Mouse (Mus musculus) ES-Bruce4 (cell line): ENCODE results near the gene Apba1. TPM values are rescaled to one million over a fixed set of nuclear protein-coding genes. Genes with fewer than 3 reads are reported as not detected.

Source experiments
- H3K27ac ChIP-seq: 2 replicates; pipeline ENCODE4 v1.5.1; 2012; ENCODE audit warnings: low read length, inconsistent platforms; ENCODE audit not compliant: insufficient read depth
- H3K27me3 ChIP-seq: 2 replicates; pipeline ENCODE4 v1.6.1; 2012; ENCODE audit warnings: mild to moderate bottlenecking, low read length, inconsistent platforms; ENCODE audit not compliant: control insufficient read depth, poor library complexity, insufficient read depth, severe bottlenecking
- H3K36me3 ChIP-seq: 2 replicates; pipeline ENCODE4 v1.6.1; 2012; ENCODE audit warnings: inconsistent platforms, mild to moderate bottlenecking, low read length, moderate library complexity; ENCODE audit not compliant: control insufficient read depth, poor library complexity, insufficient read depth, severe bottlenecking
- H3K4me1 ChIP-seq: one replicate; pipeline ENCODE4 v1.8.1; 2011; ENCODE audit warnings: low read length; ENCODE audit not compliant: control insufficient read depth, insufficient read depth
- H3K4me3 ChIP-seq: 2 replicates; pipeline ENCODE4 v1.5.1; 2011; ENCODE audit warnings: low read depth, mild to moderate bottlenecking, low read length
- H3K9ac ChIP-seq: 2 replicates; pipeline ENCODE4 v1.6.1; 2012; ENCODE audit warnings: low read depth, mild to moderate bottlenecking, inconsistent platforms; ENCODE audit not compliant: poor library complexity, severe bottlenecking
- H3K9me3 ChIP-seq: replicated peaks from 2 replicates; pipeline ENCODE4 v1.6.1; 2012; ENCODE audit warnings: mild to moderate bottlenecking, low read length, inconsistent platforms; ENCODE audit not compliant: control insufficient read depth, poor library complexity, insufficient read depth, severe bottlenecking
- CTCF ChIP-seq: IDR thresholded peaks from one replicate; pipeline ENCODE4 v1.8.1; 2011; ENCODE audit warnings: low read depth, low read length
- EP300 ChIP-seq: IDR thresholded peaks from 2 replicates; pipeline ENCODE4 v1.6.1; 2011; ENCODE audit warnings: low read depth, low read length; ENCODE audit not compliant: insufficient read depth
- POLR2A ChIP-seq: IDR thresholded peaks from one replicate; pipeline ENCODE4 v1.8.1; 2011; ENCODE audit warnings: low read length; ENCODE audit not compliant: insufficient read depth
- polyA plus RNA-seq: library from polyadenylated mRNA; stranded (reverse); fragments of >200 nt; gene quantifications from 2 replicates; pipeline ENCODE4 v1.2.4, GENCODE M21; 2011; ENCODE audit warnings: low read depth; ENCODE audit not compliant: missing spikeins, insufficient read depth, insufficient read length

The Apba1 gene
- polyA plus RNA-seq, 1 experiment: 0.16 TPM

GRCm38 (mm10) chr19:23780105-23780504, 21.4 kb downstream of the Apba1 start:
- Histone ChIP-seq H3K27me3 (no peaks in the 10 kb centered on the region; the same call in 1 of the 2 replicates), H3K9me3 (no peaks in the 10 kb centered on the region), H3K27ac (no peak overlapping the region), H3K4me1 (no peaks in the 10 kb centered on the region), H3K9ac (no peak overlapping the region), H3K36me3 (no peaks in the 10 kb centered on the region), H3K4me3 (no peak overlapping the region)
- TF ChIP-seq EP300 (no peak), POLR2A (no peak), CTCF (no peak)

- Histone ChIP-seq H3K9ac (no peak overlapping the region), H3K4me3 (no peak overlapping the region), H3K27me3 (no peaks in the 10 kb centered on the region; the same call in 1 of the 2 replicates), H3K4me1 (no peaks in the 10 kb centered on the region), H3K36me3 (no peaks in the 10 kb centered on the region), H3K9me3 (no peaks in the 10 kb centered on the region), H3K27ac (no peak overlapping the region)
- no peak for TF ChIP-seq CTCF
- TF ChIP-seq EP300: no peak
- TF ChIP-seq POLR2A: no peak
Measured at GRCm38 (mm10) chr19:23781968-23782367, 23.3 kb downstream of the Apba1 start.

- no peaks in the 10 kb centered on the region for H3K9me3 ChIP-seq
- H3K4me1 ChIP-seq: no peaks in the 10 kb centered on the region
- H3K36me3 ChIP-seq: no peaks in the 10 kb centered on the region
- no peak overlapping the region for H3K4me3 ChIP-seq
- H3K27me3 ChIP-seq: no peaks in the 10 kb centered on the region
- no peak overlapping the region for H3K9ac ChIP-seq
- no peak overlapping the region for H3K27ac ChIP-seq
- TF ChIP-seq CTCF (no peak), POLR2A (no peak)
Measured at GRCm38 (mm10) chr19:23788420-23789132, 29.9 kb downstream of the Apba1 start.

- Histone ChIP-seq H3K4me1 (no peaks in the 10 kb centered on the region), H3K36me3 (no peaks in the 10 kb centered on the region), H3K27me3 (no peaks in the 10 kb centered on the region), H3K4me3 (no peak overlapping the region), H3K27ac (no peak overlapping the region), H3K9ac (no peak overlapping the region), H3K9me3 (no peaks in the 10 kb centered on the region)
- TF ChIP-seq EP300: no peak
- no peak for TF ChIP-seq POLR2A
- no peak for TF ChIP-seq CTCF
Measured at GRCm38 (mm10) chr19:23791704-23792103, 33.0 kb downstream of the Apba1 start.

GRCm38 (mm10) chr19:23792559-23792958, 33.9 kb downstream of the Apba1 start:
- Histone ChIP-seq H3K36me3 (no peaks in the 10 kb centered on the region), H3K9me3 (no peaks in the 10 kb centered on the region), H3K9ac (no peak overlapping the region), H3K27ac (no peak overlapping the region), H3K4me3 (no peak overlapping the region), H3K27me3 (no peaks in the 10 kb centered on the region), H3K4me1 (no peaks in the 10 kb centered on the region)
- TF ChIP-seq CTCF (no peak), EP300 (no peak), POLR2A (no peak)

GRCm38 (mm10) chr19:23794491-23794890, 35.8 kb downstream of the Apba1 start:
- Histone ChIP-seq H3K9me3 (no peaks in the 10 kb centered on the region), H3K36me3 (no peaks in the 10 kb centered on the region), H3K4me1 (no peaks in the 10 kb centered on the region), H3K9ac (no peak overlapping the region), H3K4me3 (no peak overlapping the region), H3K27me3 (no peaks in the 10 kb centered on the region), H3K27ac (no peak overlapping the region)
- no peak for TF ChIP-seq CTCF
- no peak for TF ChIP-seq POLR2A
- no peak for TF ChIP-seq EP300
